Mouse (Mus musculus): ENCODE data around the gene Klre1.

Gene Klre1

GRCm38 (mm10) chr6:129577605-129578004 lies at the start of gene Klre1:
Gene Klre1, plus strand, starts transcription at chr6:129577905.
- DNase-seq: no peak

DNA sequence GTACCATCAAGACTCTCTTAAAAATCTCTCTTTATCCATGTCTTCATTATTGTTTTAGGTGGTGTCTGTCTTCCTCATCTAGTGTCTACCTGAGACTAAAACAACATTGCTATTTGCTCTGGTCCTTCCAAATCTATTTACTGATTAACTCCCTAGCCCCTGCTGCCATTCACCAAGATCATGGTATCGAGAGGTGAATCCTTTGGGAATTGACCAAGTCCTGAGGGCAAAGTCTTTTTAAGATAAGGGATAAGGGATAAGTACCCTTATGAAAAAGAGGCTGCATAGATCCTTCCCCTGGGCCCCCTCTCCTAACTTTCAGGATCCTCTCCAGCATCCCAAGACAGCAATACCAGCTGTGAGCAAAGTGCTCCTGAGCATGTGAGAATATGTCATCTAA lies 48.1 kb upstream of the Klre1 start:
- no peak for DNase-seq

DNA sequence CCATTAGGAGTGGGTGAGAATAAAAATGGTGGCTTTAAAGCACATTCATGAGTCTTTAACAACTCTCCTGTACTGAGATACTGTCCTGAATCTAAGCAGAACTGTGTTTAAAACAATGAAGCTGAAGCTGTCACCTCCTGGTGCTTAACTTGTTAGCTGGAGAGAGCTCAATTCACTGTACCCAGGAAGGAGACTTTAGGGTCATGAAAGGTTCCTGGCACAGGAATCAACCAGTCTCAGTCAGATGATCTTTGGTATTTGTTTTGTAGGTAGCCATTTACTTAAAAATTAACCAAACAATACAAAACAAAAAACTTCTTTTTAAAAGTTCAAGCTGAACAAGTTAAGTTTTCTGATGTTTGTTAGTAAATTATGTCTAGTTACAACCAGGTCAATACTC lies 47.4 kb upstream of the Klre1 start:
- no peak for DNase-seq

DNA sequence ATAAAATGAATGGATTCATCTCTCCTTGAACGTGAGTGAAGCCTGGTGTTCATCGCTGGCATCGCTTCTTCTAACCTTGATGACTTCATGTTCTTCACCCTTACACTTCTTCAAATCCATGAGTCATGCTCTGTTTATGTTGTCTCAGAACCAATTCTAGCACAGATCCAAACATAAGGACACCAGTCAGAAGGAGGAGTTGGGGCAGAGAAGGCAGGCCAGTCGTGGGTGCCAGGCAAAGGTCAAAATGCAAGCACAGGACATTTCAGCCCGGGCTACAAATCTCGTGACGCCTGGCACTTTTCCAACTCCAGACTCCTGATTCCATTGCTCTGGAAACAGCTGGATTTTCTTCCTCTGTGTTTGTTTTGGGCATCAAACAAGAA lies 45.2 kb upstream of the Klre1 start:
- peak in 1 of 2 experiments; percentile 22 for DNase-seq

- DNase-seq: peak; percentile 31 to 45
These were observed 44.5 kb upstream of the Klre1 start, which contains the start of gene Gabarapl1 for GRCm38 (mm10) chr6:129532942-129533860. Gene Gabarapl1, plus strand, starts transcription at chr6:129533160.

DNA sequence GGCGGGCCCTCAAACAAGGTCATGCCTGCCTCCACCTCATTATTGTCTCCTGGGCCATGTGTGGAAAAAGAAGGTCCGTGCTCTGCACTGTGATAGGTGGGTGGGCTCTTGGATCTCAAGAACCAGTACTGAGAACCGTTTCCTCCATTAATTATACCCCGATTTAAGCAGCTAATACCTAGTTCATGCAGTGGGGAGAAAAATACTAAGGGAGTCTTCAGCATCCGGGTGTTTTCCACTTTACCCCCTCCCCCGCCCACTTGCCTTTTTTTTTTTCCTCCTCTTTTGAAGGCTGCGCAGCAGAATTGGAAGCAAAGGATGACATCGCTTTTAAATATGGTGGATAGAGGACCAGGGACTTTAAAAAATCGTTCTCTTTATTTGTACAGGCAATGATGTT lies 43.6 kb upstream of the Klre1 start:
- DNase-seq: no peak

DNA sequence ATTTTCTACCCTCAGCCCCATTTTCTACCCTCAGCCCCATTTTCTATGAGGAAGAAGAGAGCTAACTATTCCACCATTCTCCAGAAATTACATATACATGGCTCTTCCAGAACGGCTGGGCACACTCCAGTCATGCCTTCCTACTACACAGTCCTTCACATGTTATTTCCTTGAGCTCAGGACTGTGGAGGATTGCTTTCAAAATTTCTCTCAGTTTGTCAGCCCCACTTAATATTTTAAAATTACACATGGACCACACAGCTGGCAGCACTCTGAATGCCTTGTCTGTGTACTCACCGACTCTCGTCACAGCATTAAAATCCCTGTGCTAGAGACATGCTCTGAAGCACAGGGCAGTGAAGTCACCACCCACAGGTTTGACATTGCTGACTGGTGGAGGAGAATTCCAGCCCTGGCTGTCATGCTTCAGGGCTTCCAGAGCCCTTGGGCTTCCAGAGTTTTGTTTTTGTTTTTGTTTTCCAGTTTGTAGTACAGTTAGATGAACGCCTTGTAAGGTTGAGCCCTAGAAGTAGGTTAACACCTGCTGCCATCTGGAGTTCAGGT lies 43.0 kb upstream of the Klre1 start:
- no peak for DNase-seq

DNA sequence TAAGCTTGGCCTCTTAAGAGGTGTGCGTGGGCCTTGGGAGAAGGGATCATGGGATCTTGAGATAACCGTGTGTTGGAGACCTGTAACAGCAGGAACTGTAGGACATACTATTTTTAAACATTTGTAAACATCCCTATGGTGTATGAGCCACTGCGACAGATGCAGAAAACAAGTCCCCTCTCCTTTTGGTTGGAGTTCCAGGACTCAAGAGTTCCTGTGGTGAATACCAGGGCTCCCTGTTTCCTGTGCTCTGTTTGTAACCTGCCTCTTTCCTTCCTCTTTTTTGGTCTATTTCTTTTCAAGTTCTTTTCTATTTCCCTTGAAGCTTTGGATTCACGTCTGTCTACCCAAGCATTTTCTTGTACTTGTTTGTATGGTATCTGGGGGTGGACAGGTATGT lies 42.0 kb upstream of the Klre1 start:
- no peak for DNase-seq

- no peak for DNase-seq
These were observed 39.1 kb upstream of the Klre1 start for GRCm38 (mm10) chr6:129538555-129538954.

DNA sequence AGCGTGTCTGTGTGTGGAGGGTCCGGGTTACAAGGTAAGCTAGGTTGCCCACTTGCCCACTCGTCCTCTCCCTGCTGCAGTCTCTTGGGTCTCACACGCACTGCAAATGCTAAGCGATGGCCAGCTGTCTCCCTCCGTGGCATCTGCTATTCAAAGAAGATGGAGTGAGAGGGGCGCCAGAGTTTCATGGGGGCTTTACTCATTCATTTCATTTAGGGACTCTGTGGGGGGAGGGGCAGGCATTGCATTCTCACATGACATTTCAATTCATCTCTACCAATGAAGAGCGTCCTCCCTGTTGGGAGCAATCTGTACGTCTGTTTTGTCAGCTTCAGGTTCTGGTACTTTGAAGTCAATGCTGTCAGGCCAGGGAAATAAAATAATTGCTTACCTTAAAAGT lies 35.8 kb upstream of the Klre1 start:
- DNase-seq: no peak

DNA sequence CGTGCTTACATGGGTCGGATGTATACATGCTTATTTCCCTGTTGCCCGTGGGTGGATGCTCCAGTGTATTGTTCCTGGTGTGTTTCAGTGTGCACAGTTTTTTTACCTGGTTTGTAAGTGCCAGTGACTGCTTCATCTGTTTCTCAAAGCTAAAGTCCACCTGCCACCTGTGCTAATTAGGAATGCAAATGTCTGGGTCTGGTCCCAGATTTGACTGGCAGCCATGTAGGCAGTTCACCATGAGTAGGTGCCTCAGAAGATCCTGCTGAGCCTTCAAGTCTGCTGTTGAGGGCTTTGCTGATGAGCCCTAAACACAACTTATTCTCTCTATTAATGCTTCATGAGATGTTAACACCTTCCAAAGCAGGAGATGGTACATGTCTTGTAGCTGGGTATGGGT lies 35.2 kb upstream of the Klre1 start:
- DNase-seq: no peak

DNA sequence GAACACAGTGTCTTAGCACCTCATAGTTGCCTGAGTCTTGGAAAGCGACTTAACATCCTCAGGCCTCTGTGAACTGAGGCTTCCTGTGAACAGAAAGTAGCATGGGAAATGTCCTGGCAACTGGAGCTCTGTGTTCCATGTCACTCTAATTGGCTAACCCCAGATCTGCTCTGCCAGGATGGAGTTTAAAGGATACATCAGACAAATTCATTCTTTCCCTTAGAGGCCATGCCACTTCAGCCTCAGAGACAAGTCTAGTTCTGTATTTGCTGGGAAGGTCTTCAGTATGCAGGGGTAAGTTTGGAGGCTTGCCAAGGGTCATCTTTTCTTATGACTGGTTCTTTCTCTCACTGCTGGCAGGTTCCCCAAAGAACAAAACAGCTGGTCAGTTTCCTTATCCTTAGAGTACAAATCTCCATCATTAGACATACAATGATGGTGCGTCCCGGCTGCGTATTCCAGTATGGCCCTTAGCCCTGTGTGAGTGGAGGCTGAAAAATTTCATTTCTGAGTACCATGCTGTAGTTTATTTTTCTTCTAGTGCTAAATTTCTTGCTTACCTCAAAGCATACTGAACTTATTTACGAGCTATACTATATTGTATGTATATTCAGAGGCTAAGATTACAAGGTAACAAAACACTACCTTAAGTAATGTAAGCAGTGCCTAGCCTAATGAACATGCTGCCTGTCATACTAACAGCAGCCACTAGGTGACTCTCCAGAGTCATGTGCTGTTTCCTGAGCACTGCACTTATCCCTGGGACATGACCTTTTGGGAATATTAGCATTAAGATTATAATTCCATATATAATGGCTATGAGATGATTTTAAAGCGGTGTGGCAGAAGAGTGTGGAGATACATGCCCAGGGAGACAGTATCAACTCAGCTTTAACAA lies 33.7 kb upstream of the Klre1 start:
- DNase-seq: no peak

- no peak for DNase-seq
These were observed 30.4 kb upstream of the Klre1 start for GRCm38 (mm10) chr6:129547277-129547676.

- no peak for DNase-seq
These were observed 29.7 kb upstream of the Klre1 start for GRCm38 (mm10) chr6:129548009-129548408.

GRCm38 (mm10) chr6:129557298-129558023 lies 20.2 kb upstream of the Klre1 start:
- DNase-seq: no peak

DNA sequence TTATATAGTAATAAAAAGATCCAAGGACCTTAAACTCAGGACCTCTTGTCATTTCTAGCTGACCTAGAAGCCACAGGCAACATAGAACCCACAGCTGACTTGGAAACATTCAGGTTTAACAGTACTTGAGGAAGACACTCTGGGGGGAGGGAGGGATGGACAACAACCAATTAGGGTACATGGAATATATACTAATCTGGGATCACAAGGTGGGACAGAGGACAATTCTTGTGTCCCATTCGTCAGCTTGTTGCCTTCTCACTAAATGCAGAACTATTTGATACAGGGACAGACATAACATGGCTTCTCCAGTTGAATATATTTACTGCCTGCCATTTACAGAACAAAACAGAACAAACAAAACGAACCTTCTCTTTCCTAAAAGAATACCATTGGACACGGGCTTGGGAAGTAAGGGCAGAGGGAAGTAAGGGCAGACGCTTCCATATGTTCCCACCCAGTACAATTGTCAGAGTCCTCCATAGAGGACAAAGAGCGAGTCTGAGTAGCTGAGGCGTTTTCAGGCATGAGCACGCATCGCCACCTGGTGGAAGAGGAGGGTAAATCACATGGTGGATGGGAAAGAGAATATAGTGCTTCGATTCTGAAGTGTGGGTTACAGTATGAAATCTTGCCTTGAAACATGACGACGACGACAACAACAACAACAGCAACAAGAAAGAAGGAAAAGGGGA lies 18.6 kb upstream of the Klre1 start:
- peak; percentile 15 to 17 for DNase-seq

GRCm38 (mm10) chr6:129559641-129560027 lies 18.1 kb upstream of the Klre1 start:
- no peak for DNase-seq

DNA sequence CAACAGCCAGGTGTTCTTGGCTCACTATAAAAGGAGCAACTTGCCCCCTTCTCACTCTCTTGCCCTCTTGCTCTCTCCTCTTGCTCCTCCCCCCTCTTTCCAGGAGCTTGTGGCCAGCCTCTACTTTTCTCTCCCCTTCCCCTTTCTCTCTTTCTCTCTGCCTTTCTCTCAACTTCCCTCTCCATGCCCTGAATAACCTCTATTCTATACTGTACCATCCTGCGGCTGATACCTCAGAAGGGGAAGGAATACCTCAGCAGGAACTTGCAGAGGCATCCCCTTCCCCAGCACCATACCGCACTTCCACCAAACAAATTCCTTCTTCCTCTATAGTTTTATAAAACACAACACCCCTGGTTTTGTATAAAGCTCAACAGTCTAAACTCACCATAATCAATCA lies 12.4 kb upstream of the Klre1 start:
- no peak for DNase-seq

GRCm38 (mm10) chr6:129575315-129575714 lies 2.4 kb upstream of the Klre1 start:
- DNase-seq: no peak

DNA sequence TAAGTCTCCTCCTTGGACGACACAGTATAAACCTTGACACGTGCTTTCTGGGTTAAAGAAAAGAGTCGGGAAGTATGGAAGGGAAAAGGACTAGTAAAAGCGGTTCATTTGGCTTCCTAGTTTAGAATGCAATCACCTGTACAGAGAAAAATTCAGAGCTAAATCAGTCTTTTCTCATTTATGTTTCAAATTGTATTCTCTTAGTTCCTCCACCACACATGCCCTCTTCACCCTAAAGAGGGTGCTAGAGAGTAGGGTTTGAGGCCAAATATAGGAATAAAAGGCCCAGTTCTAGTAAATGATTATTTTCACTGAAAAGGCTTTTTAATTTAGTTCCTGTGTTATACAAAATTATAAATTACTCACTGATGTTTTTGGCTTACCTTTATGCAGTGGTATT lies 3.6 kb downstream of the Klre1 start:
- no peak for DNase-seq

DNA sequence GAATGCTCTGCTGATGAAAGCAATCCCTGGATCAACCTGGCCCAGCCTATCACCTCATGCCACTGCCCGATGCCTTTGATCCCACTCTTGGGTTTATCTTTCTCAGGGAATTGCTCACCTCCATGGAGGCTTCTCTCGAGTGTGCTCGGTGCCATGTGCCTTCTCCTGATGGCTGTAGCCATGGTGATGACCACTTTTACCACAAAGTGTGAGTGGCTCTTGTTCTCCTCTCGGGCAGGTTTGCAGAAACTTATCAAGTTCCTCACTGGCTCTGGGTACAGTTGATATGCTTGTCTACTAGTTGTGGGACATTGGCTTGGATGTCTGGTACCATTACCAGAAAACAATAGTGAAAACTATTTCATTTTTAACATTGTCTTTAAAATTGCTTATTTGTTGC lies 4.2 kb downstream of the Klre1 start:
- no peak for DNase-seq

DNA sequence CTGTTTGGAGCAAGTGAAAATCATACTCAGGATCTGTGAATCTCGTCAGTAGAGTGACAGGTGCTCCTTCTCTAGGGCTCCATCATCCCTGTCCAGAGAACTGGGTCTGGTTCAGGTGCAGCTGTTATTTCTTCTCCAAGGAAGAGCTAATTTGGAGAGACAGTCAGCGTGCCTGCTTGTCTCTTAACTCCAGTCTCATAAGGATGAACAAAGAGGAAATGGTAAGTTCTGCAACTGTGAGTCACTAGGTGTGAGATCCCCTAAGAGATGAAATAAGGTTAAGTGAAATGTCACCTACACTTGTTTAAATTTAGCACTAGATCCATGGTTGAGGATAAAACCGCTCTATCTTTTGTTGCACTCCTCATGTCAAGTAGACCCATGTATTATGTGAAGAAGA lies 5.3 kb downstream of the Klre1 start:
- no peak for DNase-seq

Data from thymus, adult 18-20 months (tissue).